Mouse (Mus musculus) C2C12 (cell line): ENCODE measurements around the gene Atp5j. TPM values are rescaled to one million over a fixed set of nuclear protein-coding genes. Genes with fewer than 3 reads are reported as not detected.
A peak's percentile ranks its signal among the peaks of the same experiment; 100 is the strongest.

ENCODE experiments used
- H3K27me3 ChIP-seq: one replicate; pipeline ENCODE4 v1.6.1; 2011; ENCODE audit not compliant: control insufficient read depth, insufficient read depth, insufficient read length
- H3K36me3 ChIP-seq: one replicate; pipeline ENCODE4 v1.6.1; 2011; ENCODE audit not compliant: control insufficient read depth, insufficient read depth
- H3K4me3 ChIP-seq: one replicate; pipeline ENCODE4 v1.5.1; 2011; ENCODE audit warnings: mild to moderate bottlenecking, control low read depth; ENCODE audit not compliant: poor library complexity, insufficient read depth, severe bottlenecking
- H3K79me2 ChIP-seq: one replicate; pipeline ENCODE4 v1.6.1; 2011; ENCODE audit not compliant: control insufficient read depth, insufficient read depth
- H3K79me3 ChIP-seq: one replicate; pipeline ENCODE4 v1.6.1; 2011; ENCODE audit warnings: low read depth, control low read depth
- H3ac ChIP-seq: one replicate; pipeline ENCODE3; 2011; ENCODE audit warnings: low read depth; ENCODE audit not compliant: control insufficient read depth, insufficient read length
- CEBPB ChIP-seq: IDR thresholded peaks from one replicate; pipeline ENCODE4 v1.6.1; 2011; ENCODE audit warnings: low read depth, mild to moderate bottlenecking, control low read depth, moderate library complexity
- CTCF ChIP-seq: IDR thresholded peaks from one replicate; pipeline ENCODE4 v1.5.1; 2011; ENCODE audit not compliant: control insufficient read depth, insufficient read depth, insufficient read length
- FOSL1 ChIP-seq: IDR thresholded peaks from one replicate; pipeline ENCODE4 v1.8.0; 2011; ENCODE audit warnings: mild to moderate bottlenecking, low read length; ENCODE audit not compliant: poor library complexity, insufficient read depth, severe bottlenecking
- MAX ChIP-seq: IDR thresholded peaks from one replicate; pipeline ENCODE4 v1.6.1; 2011; ENCODE audit warnings: mild to moderate bottlenecking, control low read depth
- MYOD1 ChIP-seq: IDR thresholded peaks from one replicate; pipeline ENCODE4 v1.6.1; 2011; ENCODE audit warnings: low read depth; ENCODE audit not compliant: control insufficient read depth, insufficient read length
- MYOG ChIP-seq: IDR thresholded peaks from one replicate; pipeline ENCODE4 v1.6.1; 2011; ENCODE audit not compliant: control insufficient read depth, insufficient read length; ENCODE audit errors: extremely low read depth
- USF1 ChIP-seq: IDR thresholded peaks from one replicate; pipeline ENCODE4 v1.6.1; 2011; ENCODE audit warnings: low read depth, mild to moderate bottlenecking, control low read depth, moderate library complexity
- long read RNA-seq, 2 experiments: library from polyadenylated mRNA; unstranded; transcript quantifications; one replicate each; pipeline ENCODE4 v2.0.0; 2019 to 2020
- polyA plus RNA-seq: library from polyadenylated mRNA; unstranded; fragments of >200 nt; fragmentation: generic; extraction: Trizol; gene quantifications from one replicate; pipeline ENCODE4 v1.2.1, GENCODE M21; 2012; ENCODE audit warnings: missing spikeins

Gene Atp5j
- 350 TPM for polyA plus RNA-seq
- long read RNA-seq, experiment 1, transcript Atp5j-208 (3 exons, 526 nt) = minor isoform, 15 of 438 reads
- long read RNA-seq, experiment 1, transcript Atp5j-202 (6 exons, 742 nt) = minor isoform, 18 of 438 reads
- long read RNA-seq, experiment 1, transcript Atp5j-201 (5 exons, 809 nt) = major isoform, 118 of 438 reads
- long read RNA-seq, experiment 1, partial matches to known transcripts = 252 of 438 reads
- long read RNA-seq, experiment 1, other reads (novel, unspliced or antisense) = 35 of 438 reads
- long read RNA-seq, experiment 2, transcript Atp5j-201 (5 exons, 809 nt) = major isoform, 21 of 43 reads
- long read RNA-seq, experiment 2, partial matches to known transcripts = 15 of 43 reads
- long read RNA-seq, experiment 2, other reads (novel, unspliced or antisense) = 3 of 43 reads

- Histone ChIP-seq H3K4me3 (peak within 1 kb of the TSS; percentile 88), H3K27me3 (no peaks in the 10 kb centered on the region), H3K79me3 (peaks cover 63% of the 10 kb centered on the region), H3ac (peak within 1 kb of the TSS; percentile 98), H3K79me2 (peaks cover 84% of the 10 kb centered on the region), H3K36me3 (peaks cover 43% of the 10 kb centered on the region)
- peak; percentile 45 for TF ChIP-seq MAX
- no peak for TF ChIP-seq CTCF
These were observed at the start of gene Atp5j for GRCm38 (mm10) chr16:84835441-84835822. Gene Atp5j, minus strand, starts transcription at chr16:84835625.

- no peaks in the 10 kb centered on the region for H3K36me3 ChIP-seq
- H3K79me3 ChIP-seq = no peaks in the 10 kb centered on the region
- H3K4me3 ChIP-seq = no peak overlapping the region
- no peaks in the 10 kb centered on the region for H3K79me2 ChIP-seq
- H3ac ChIP-seq = no peak overlapping the region
- no peak for TF ChIP-seq CTCF
- no peak for TF ChIP-seq USF1
- TF ChIP-seq MAX = no peak
- TF ChIP-seq MYOD1 = no peak
- TF ChIP-seq MYOG = no peak
- TF ChIP-seq CEBPB = no peak
- no peak for TF ChIP-seq FOSL1
- H3K27me3 ChIP-seq = no peaks in the 10 kb centered on the region
These were observed 49.1 kb upstream of the Atp5j start for GRCm38 (mm10) chr16:84884572-84884971.

GRCm38 (mm10) chr16:84881754-84882321 is 46.4 kb upstream of the Atp5j start:
- TF ChIP-seq MAX = no peak
- TF ChIP-seq FOSL1 = no peak
- no peak for TF ChIP-seq CEBPB
- TF ChIP-seq CTCF = no peak
- no peak for TF ChIP-seq MYOD1
- no peak for TF ChIP-seq MYOG
- TF ChIP-seq USF1 = no peak
- no peaks in the 10 kb centered on the region for H3K79me2 ChIP-seq
- no peak overlapping the region for H3ac ChIP-seq
- H3K4me3 ChIP-seq = no peak overlapping the region
- H3K79me3 ChIP-seq = no peaks in the 10 kb centered on the region
- H3K27me3 ChIP-seq = no peaks in the 10 kb centered on the region
- H3K36me3 ChIP-seq = no peaks in the 10 kb centered on the region

GRCm38 (mm10) chr16:84881168-84881567 is 45.7 kb upstream of the Atp5j start:
- H3K79me3 ChIP-seq = no peaks in the 10 kb centered on the region
- H3K79me2 ChIP-seq = no peaks in the 10 kb centered on the region
- no peak for TF ChIP-seq MYOG
- TF ChIP-seq MAX = no peak
- TF ChIP-seq MYOD1 = no peak
- TF ChIP-seq USF1 = no peak
- TF ChIP-seq CEBPB = no peak
- TF ChIP-seq CTCF = no peak
- TF ChIP-seq FOSL1 = no peak
- H3K36me3 ChIP-seq = no peaks in the 10 kb centered on the region
- H3K4me3 ChIP-seq = no peak overlapping the region
- no peak overlapping the region for H3ac ChIP-seq
- H3K27me3 ChIP-seq = no peaks in the 10 kb centered on the region

GRCm38 (mm10) chr16:84879146-84879545 is 43.7 kb upstream of the Atp5j start:
- TF ChIP-seq CTCF (peak; percentile 63), FOSL1 (no peak)
- Histone ChIP-seq H3K36me3 (no peaks in the 10 kb centered on the region), H3K4me3 (no peak overlapping the region), H3ac (no peak overlapping the region), H3K79me2 (no peaks in the 10 kb centered on the region), H3K27me3 (no peaks in the 10 kb centered on the region), H3K79me3 (no peaks in the 10 kb centered on the region)

- Histone ChIP-seq H3K4me3 (no peak overlapping the region), H3K79me2 (no peaks in the 10 kb centered on the region), H3K36me3 (no peaks in the 10 kb centered on the region), H3K79me3 (no peaks in the 10 kb centered on the region), H3ac (no peak overlapping the region), H3K27me3 (no peaks in the 10 kb centered on the region)
- TF ChIP-seq MYOD1 (no peak), CEBPB (no peak), CTCF (no peak), MYOG (no peak), FOSL1 (no peak), USF1 (no peak), MAX (no peak)
These were observed 40.7 kb upstream of the Atp5j start for GRCm38 (mm10) chr16:84876082-84876481.
